Mouse (Mus musculus): ENCODE measurements around the gene Sppl2b. TPM values are rescaled to one million over a fixed set of nuclear protein-coding genes. Genes with fewer than 3 reads are reported as not detected.
"Not testable (repeated sequence)": the region's sequence is repeated elsewhere in the genome, so short reads cannot be mapped to it uniquely, and the experiment has no call there.

Sppl2b gene
- polyA plus RNA-seq, 1 experiment: 109 TPM

- H3K27ac ChIP-seq (ENCODE audit: control insufficient read depth, insufficient read depth, low read depth, low read length, poor library complexity): no peak overlapping the region
- WGBS: 29% methylated on average over 20 of the region's 20 CpGs
- no peak overlapping the region for H3K4me3 ChIP-seq (replicated peaks; ENCODE audit: control insufficient read depth, low read depth, low read length)
- TF ChIP-seq POLR2A (IDR thresholded peaks at IDR 0.05; ENCODE audit: borderline replicate concordance, control insufficient read depth, low read depth, low read length) (no peak), CTCF (IDR thresholded peaks at IDR 0.05; ENCODE audit: control insufficient read depth, insufficient read depth, low read length) (no peak)
- H3K4me1 ChIP-seq (ENCODE audit: control insufficient read depth, insufficient read depth, low read length): no peaks in the 10 kb centered on the region
Measured at GRCm38 (mm10) chr10:80810084-80810483, 45.0 kb upstream of the Sppl2b start.

GRCm38 (mm10) chr10:80812391-80813041, 42.6 kb upstream of the Sppl2b start:
- Histone ChIP-seq H3K4me3 (replicated peaks; ENCODE audit: control insufficient read depth, low read depth, low read length) (no peak overlapping the region), H3K4me1 (ENCODE audit: control insufficient read depth, insufficient read depth, low read length) (no peaks in the 10 kb centered on the region), H3K27ac (ENCODE audit: control insufficient read depth, insufficient read depth, low read depth, low read length, poor library complexity) (no peak overlapping the region)
- no peak for TF ChIP-seq POLR2A (IDR thresholded peaks at IDR 0.05; ENCODE audit: borderline replicate concordance, control insufficient read depth, low read depth, low read length)
- no peak for TF ChIP-seq CTCF (IDR thresholded peaks at IDR 0.05; ENCODE audit: control insufficient read depth, insufficient read depth, low read length)
- 73% methylated on average over 5 of the region's 5 CpGs for WGBS

GRCm38 (mm10) chr10:80813366-80813765, 41.7 kb upstream of the Sppl2b start, which contains the start of gene Jsrp1:
Jsrp1 (minus strand) TSS chr10:80813498.
- no peak within 1 kb of the TSS for H3K4me3 ChIP-seq (replicated peaks; ENCODE audit: control insufficient read depth, low read depth, low read length)
- peaks cover 3% of the 10 kb centered on the region for H3K4me1 ChIP-seq (ENCODE audit: control insufficient read depth, insufficient read depth, low read length)
- 89% methylated on average over 4 of the region's 4 CpGs for WGBS
- TF ChIP-seq CTCF (IDR thresholded peaks at IDR 0.05; ENCODE audit: control insufficient read depth, insufficient read depth, low read length) (no peak), POLR2A (IDR thresholded peaks at IDR 0.05; ENCODE audit: borderline replicate concordance, control insufficient read depth, low read depth, low read length) (no peak)
- no peak within 1 kb of the TSS for H3K27ac ChIP-seq (ENCODE audit: control insufficient read depth, insufficient read depth, low read depth, low read length, poor library complexity)

GRCm38 (mm10) chr10:80814800-80815199, 40.3 kb upstream of the Sppl2b start:
- TF ChIP-seq POLR2A (IDR thresholded peaks at IDR 0.05; ENCODE audit: borderline replicate concordance, control insufficient read depth, low read depth, low read length) (no peak), CTCF (IDR thresholded peaks at IDR 0.05; ENCODE audit: control insufficient read depth, insufficient read depth, low read length) (no peak)
- Histone ChIP-seq H3K27ac (ENCODE audit: control insufficient read depth, insufficient read depth, low read depth, low read length, poor library complexity) (no peak overlapping the region), H3K4me1 (ENCODE audit: control insufficient read depth, insufficient read depth, low read length) (peaks cover 3% of the 10 kb centered on the region), H3K4me3 (replicated peaks; ENCODE audit: control insufficient read depth, low read depth, low read length) (no peak overlapping the region)
- 57% methylated on average over 7 of the region's 7 CpGs for WGBS

GRCm38 (mm10) chr10:80816303-80816702, 38.8 kb upstream of the Sppl2b start:
- WGBS: 38% methylated on average over 3 of the region's 3 CpGs
- not testable (repeated sequence) for H3K27ac ChIP-seq (ENCODE audit: control insufficient read depth, insufficient read depth, low read depth, low read length, poor library complexity); H3K4me3 ChIP-seq (replicated peaks; ENCODE audit: control insufficient read depth, low read depth, low read length); H3K4me1 ChIP-seq (ENCODE audit: control insufficient read depth, insufficient read depth, low read length)

GRCm38 (mm10) chr10:80817164-80817563, 37.9 kb upstream of the Sppl2b start:
- Histone ChIP-seq H3K4me3 (replicated peaks; ENCODE audit: control insufficient read depth, low read depth, low read length) (no peak overlapping the region), H3K4me1 (ENCODE audit: control insufficient read depth, insufficient read depth, low read length) (peaks cover 3% of the 10 kb centered on the region), H3K27ac (ENCODE audit: control insufficient read depth, insufficient read depth, low read depth, low read length, poor library complexity) (no peak overlapping the region)
- WGBS: 77% methylated on average over 2 of the region's 2 CpGs
- TF ChIP-seq POLR2A (IDR thresholded peaks at IDR 0.05; ENCODE audit: borderline replicate concordance, control insufficient read depth, low read depth, low read length) (no peak), CTCF (IDR thresholded peaks at IDR 0.05; ENCODE audit: control insufficient read depth, insufficient read depth, low read length) (no peak)

- peak overlapping the region; percentile 78; the same call in 1 of the 2 replicates for H3K27ac ChIP-seq (ENCODE audit: control insufficient read depth, insufficient read depth, low read depth, low read length, poor library complexity)
- 82% methylated on average over 7 of the region's 7 CpGs for WGBS
- not testable (repeated sequence) for H3K4me1 ChIP-seq (ENCODE audit: control insufficient read depth, insufficient read depth, low read length); H3K4me3 ChIP-seq (replicated peaks; ENCODE audit: control insufficient read depth, low read depth, low read length)
Measured at GRCm38 (mm10) chr10:80817955-80818354, 37.1 kb upstream of the Sppl2b start.

GRCm38 (mm10) chr10:80818599-80819281, 36.3 kb upstream of the Sppl2b start:
- 59% methylated on average over 6 of the region's 6 CpGs for whole genome bisulfite sequencing
- Histone ChIP-seq H3K4me3 (replicated peaks; ENCODE audit: control insufficient read depth, low read depth, low read length) (no peak overlapping the region), H3K4me1 (ENCODE audit: control insufficient read depth, insufficient read depth, low read length) (peaks cover 3% of the 10 kb centered on the region), H3K27ac (ENCODE audit: control insufficient read depth, insufficient read depth, low read depth, low read length, poor library complexity) (peak overlapping the region; percentile 78; the same call in 1 of the 2 replicates)
- no peak for TF ChIP-seq CTCF (IDR thresholded peaks at IDR 0.05; ENCODE audit: control insufficient read depth, insufficient read depth, low read length)
- no peak for TF ChIP-seq POLR2A (IDR thresholded peaks at IDR 0.05; ENCODE audit: borderline replicate concordance, control insufficient read depth, low read depth, low read length)

- WGBS: 73% methylated on average over 3 of the region's 3 CpGs
- Histone ChIP-seq H3K4me1 (ENCODE audit: control insufficient read depth, insufficient read depth, low read length) (peaks cover 4% of the 10 kb centered on the region), H3K27ac (ENCODE audit: control insufficient read depth, insufficient read depth, low read depth, low read length, poor library complexity) (peak overlapping the region; percentile 87), H3K4me3 (replicated peaks; ENCODE audit: control insufficient read depth, low read depth, low read length) (no peak overlapping the region)
- TF ChIP-seq POLR2A (IDR thresholded peaks at IDR 0.05; ENCODE audit: borderline replicate concordance, control insufficient read depth, low read depth, low read length) (no peak), CTCF (IDR thresholded peaks at IDR 0.05; ENCODE audit: control insufficient read depth, insufficient read depth, low read length) (no peak)
Measured at GRCm38 (mm10) chr10:80819406-80819805, 35.7 kb upstream of the Sppl2b start.

All from bone marrow, adult 2 months (tissue).